Mouse (Mus musculus) kidney, postnatal 36 days (tissue): ENCODE results near the gene Lpp.

ENCODE experiments used
- DNase-seq, 2 experiments: peaks; one replicate each; pipeline ENCODE4 v3.0.0; 2021 to 2022; ENCODE audit warnings: mixed read lengths in 2 of 2

The Lpp gene

GRCm38 (mm10) chr16:24504838-24505605 is 111.7 kb downstream of the Lpp start:
- no peak for DNase-seq

- DNase-seq: no peak
Observed at GRCm38 (mm10) chr16:24506237-24506636, 112.9 kb downstream of the Lpp start.

GRCm38 (mm10) chr16:24506740-24507139 is 113.4 kb downstream of the Lpp start:
- DNase-seq: no peak

DNA sequence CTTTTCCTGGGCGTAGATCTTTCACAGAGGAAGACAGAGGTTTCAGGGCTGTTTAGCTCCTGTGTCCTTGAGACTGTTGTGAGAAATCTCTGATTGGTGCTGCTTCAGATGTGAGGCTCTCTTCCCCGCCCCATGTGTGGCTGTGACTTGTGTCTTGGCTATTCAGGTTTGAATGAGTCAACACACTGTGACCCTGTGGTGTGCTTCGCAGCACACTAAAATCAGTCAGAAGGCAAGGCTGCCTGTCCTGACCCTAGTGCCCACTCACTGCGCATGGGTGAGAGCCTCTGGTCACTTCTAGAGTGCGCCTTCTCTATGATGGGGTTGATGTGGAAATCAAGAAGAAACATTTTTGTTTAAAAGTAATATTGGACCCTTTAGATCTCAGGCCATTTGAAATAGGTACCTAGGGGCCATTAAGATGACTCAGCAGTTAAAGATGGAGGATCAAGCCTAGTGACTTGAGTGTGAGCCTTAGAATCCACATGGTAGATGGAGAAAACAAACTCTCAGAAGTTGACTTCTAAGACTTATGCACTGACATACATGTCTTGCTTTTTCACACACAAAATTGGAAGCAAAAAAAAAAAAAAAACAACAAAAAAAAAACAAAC is 114.7 kb downstream of the Lpp start:
- no peak for DNase-seq

DNA sequence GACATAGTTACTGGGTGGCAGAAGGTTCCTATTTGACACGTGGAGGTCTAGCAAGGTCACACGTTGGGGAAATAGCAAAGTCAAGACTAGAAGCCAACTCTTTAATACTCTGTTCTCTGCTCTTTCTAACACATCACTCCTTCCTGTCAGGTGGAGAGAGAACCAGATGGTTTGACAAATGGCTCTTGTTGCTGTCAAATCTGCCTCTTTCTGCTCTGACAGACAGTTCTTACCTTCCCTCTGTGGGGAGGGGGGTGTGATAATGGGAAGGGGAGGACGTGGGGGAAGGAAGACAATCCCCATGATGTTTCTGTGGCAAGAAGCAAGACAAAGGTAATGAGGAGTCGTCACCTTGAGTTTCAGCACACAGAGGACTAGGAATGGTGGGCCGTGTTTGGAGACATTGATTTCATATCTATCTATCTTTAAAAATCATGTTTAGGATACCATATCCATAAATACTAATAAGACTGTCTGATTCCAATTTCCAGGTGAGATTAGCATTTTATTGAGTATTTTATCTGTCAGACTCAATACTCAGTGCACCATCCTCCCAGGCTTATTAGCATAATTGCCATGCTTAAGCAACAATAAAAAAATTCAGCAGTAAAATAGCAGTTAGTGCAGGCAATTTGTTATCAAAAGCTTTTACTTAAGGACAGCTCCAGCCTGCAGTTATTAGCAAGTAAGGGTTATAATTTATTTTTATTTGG is 115.9 kb downstream of the Lpp start:
- no peak for DNase-seq

DNA sequence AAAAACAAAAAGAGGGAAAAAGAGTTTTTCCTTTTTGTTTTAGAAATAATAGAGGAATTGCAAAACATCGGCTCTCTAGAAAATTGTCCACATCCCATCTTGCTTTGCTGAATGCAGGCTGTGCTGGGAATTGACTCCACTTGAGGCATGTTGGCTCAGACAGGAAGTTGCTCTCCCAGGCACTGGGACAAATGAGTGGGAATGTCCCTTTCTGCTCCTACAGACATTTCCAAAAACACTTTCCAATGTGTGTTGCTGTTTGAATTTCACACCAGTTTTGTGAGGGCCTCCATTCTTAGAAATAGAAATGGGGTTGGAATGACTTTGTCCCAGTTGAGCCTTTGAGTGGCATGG is 116.5 kb downstream of the Lpp start:
- DNase-seq: no peak

DNA sequence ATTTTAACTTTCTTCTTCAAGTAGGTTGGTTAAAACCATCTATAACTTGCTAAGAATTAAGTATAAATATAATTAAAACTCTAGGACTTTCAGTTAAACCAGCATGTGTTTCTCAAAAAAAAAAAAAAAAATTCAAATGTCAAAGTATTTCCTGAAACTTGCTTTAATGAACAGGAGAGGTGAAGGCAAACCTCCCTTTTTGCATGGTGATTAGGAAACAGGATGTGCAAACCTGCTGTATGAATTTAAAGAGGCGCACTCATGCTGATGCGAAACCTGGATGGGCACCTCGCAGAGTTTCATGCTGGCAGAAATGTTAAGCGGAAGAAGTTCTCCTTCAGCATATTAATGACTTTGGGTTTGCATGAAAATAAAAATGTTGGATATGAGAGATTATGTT is 119.9 kb downstream of the Lpp start:
- no peak for DNase-seq

- DNase-seq: no peak
Observed at GRCm38 (mm10) chr16:24514802-24515727, 121.8 kb downstream of the Lpp start.

DNA sequence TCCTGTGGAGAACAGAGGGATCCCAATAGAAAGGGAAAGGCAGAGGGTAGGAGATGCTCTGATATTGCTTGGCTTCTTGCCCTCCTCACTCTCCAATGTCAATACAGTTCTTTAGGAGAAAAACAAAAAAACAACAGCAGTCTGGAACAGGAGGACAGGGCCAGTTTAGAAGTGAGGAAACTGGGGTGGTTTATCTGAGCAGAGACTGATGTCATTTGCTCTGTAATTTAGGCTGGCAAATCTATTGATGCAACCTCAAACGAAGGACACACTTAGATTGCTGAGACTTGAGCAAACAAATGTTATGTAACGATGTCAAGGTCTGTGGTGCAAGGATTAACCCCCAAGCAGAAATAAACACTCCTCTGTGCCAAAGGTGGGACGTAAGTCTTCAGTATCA is 123.7 kb downstream of the Lpp start:
- no peak for DNase-seq

GRCm38 (mm10) chr16:24517501-24518042 is 124.3 kb downstream of the Lpp start:
- DNase-seq: peak in 1 of 2 experiments; percentile 21

DNA sequence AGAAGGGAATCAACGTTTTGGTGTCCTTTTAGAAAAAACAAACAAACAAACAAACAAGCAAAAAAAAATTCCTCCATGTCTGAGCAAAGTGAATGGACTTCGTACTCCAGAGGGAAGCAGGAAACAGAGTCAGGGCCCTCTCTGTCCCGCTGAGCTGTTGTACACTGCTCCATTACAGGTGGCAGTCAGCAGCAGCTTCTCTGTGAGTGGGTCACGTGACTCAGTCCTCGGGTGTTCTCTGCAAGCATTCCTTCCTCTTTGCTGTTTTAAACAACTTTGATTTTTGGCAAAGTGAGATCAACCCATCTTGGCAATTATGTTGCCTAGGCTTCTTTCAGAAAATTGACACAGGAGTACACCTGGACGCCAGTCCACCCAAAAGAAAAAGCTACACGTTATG is 125.5 kb downstream of the Lpp start:
- no peak for DNase-seq

GRCm38 (mm10) chr16:24527219-24527618 is 133.9 kb downstream of the Lpp start:
- no peak for DNase-seq

DNA sequence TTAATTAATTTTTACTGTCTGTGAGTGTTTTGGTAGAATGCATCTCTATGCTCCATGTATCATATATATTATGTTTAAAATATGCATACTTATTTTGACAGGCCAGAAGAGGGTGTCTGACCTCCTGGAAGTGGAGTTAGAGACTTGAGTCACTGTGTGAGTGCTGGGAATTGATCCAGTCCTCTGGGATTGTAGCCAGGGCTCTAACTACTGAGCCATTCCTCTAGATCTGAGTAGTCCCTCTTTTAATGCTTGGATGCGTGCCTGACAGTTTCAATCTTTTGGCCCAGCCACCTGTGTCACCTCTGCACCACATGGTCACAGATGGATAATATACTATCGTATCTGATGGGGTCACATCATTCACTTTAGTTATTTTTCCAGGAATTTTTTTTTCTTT is 138.4 kb downstream of the Lpp start:
- no peak for DNase-seq

DNA sequence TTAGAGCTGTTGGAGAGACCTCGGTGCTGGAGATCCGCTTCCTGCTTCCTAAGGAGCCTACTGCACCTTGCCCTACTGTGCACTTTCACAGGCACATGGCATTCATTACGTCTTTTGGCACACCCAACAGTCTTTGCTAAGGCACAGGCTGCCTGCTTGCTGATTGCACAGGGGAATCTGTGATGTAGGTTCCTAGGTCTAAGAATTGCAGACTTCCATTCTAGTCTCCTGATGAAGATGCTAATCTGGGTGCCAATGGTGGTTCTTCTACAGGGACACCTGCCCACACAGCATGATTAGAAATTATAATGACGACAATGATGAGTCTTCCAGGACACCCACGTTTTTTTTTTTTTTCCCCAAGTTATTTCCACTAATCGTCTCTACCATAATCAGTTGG is 141.9 kb downstream of the Lpp start:
- no peak for DNase-seq

DNA sequence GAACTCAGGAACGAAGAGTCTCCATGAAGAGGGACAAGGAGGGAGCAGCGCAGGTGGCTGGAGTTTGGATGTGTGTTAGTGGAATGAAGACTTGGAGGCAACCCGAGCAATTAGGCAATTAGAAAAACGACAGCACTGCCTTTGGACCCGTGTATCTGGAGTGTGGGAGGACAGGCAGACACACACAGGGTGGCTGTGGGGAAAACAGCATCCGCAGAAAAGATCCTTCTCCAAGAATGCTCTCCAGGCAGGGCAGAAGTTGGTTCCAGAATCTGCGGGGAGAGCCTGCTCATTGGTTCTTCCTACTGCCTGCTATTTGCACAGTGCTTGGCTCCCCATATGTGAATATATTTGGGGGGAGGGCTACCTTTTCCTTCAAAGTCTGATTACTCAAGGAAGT is 143.0 kb downstream of the Lpp start:
- no peak for DNase-seq

- DNase-seq: no peak
Observed at GRCm38 (mm10) chr16:24539003-24539402, 145.7 kb downstream of the Lpp start.

GRCm38 (mm10) chr16:24542864-24543263 is 149.6 kb downstream of the Lpp start:
- DNase-seq: no peak

DNA sequence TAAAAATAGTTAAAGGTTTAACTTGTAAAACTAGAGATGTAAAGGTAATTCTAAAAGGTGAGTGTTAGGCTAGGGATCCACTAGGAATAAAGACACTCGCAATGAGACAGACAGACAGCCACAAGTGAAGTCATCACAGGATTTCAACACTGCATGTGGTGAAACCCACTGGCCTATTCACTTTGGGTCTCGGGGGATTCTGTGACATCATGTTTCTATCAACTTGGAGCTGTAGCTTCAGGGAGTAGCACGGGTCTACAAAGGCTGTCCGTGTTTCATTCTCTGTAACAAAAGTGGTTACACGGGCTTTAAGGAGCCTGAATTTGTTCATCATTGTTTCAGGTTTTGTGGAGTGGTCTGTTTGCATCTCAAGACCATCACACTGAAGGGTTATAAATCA is 152.1 kb downstream of the Lpp start:
- DNase-seq: no peak

DNA sequence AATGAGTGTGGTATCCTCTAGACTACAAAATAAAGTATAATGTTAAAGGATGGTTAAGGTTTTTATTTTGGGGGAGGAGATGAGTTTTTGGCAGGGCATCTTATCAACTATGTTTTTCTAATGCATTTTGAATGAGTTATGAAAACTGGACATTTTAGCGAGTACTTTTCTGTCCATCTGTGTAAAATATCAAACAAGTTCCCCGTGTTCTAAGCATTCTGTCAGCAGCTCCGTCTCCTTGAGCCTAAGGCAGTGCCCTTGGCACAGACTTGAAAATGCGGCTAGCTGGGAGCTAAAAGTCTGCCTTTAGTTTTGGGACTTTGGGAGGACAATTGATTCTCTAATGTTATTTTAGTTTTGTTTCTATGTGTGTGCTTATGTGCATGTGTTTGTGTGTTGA is 165.2 kb downstream of the Lpp start:
- no peak for DNase-seq

- no peak for DNase-seq
Observed at GRCm38 (mm10) chr16:24559811-24560210, 166.5 kb downstream of the Lpp start.

GRCm38 (mm10) chr16:24560998-24561397 is 167.7 kb downstream of the Lpp start:
- DNase-seq: no peak

- no peak for DNase-seq
Observed at GRCm38 (mm10) chr16:24561602-24562001, 168.3 kb downstream of the Lpp start.

DNA sequence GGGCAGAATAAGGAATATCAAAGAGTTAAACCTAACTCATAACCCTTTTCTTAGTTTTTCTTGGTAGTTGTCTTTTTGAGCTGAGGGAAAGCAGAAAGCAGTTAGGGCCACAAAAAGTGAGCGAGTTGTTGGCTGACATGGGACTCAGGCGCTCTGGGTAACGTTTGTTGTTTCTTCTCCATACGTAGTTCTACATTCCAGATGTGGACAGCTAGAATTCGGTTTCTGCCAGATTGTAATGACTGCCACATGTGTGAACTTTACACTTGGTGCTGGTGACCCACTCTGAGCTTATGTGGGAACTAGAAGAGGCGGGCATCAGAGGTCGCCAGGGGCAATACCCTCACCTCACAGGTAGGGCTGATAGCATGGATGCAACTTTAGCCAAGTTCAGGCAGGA is 172.0 kb downstream of the Lpp start:
- DNase-seq: no peak
